In genomic region chr5:142880246-142880645, GRCm38 (mm10) we compare ENCODE assay signal across 10 mouse cellular contexts. TPM values are rescaled to one million over a fixed set of nuclear protein-coding genes. Genes with fewer than 3 reads are reported as not detected.
DNase-seq lines count a peak whose midpoint lies in the region; ATAC-seq and TF ChIP-seq lines count a peak whose summit lies in the region.
"Had no signal": no experiment of that assay in that cellular context is flagged by ENCODE, and none has a peak within 500 bp of the region (broad histone marks: within the 10 kb centered on the region; RNA-seq: fewer than 3 reads in every experiment).

No protein-coding gene starts in this region.

- WGBS in liver, embryonic 12.5 days (ENCODE audit: insufficient replicate concordance), result 74% methylated on average over 6 of the region's 6 CpGs
- WGBS in liver, embryonic 11.5 days, result 78% methylated on average over 6 of the region's 6 CpGs
- 79% methylated on average over 6 of the region's 6 CpGs for WGBS in embryonic facial prominence, embryonic 12.5 days
- 69% methylated on average over 6 of the region's 6 CpGs for WGBS in thymus, adult 2 months

- TF ChIP-seq CTCF in thymus, adult 2 months (IDR thresholded peaks at IDR 0.05; ENCODE audit: borderline replicate concordance, control insufficient read depth, extremely low read depth, insufficient read depth, low read length, poor library complexity), result no peak

- peaks cover 49% of the 10 kb centered on the region for H3K36me3 ChIP-seq in liver, embryonic 12.5 days
- H3K36me3 ChIP-seq in liver, embryonic 11.5 days (ENCODE audit: control insufficient read depth, insufficient read depth, low read length), result peaks cover 22% of the 10 kb centered on the region
- H3K36me3 ChIP-seq in embryonic facial prominence, embryonic 12.5 days, result peaks cover 53% of the 10 kb centered on the region
- H3K36me3 ChIP-seq in thymus, adult 2 months (ENCODE audit: control insufficient read depth, insufficient read depth, low read length), result no peaks in the 10 kb centered on the region

- no peak overlapping the region for H3K4me2 ChIP-seq in liver, embryonic 12.5 days
- H3K4me2 ChIP-seq in liver, embryonic 11.5 days, result no peak overlapping the region
- no peak overlapping the region for H3K4me2 ChIP-seq in embryonic facial prominence, embryonic 12.5 days (replicated peaks)
- H3K4me2 ChIP-seq: lung, embryonic 15.5 days had no signal

- ATAC-seq in liver, embryonic 12.5 days, result no peak
- ATAC-seq in liver, embryonic 11.5 days (replicated peaks; ENCODE audit: low FRiP score), result no peak
- ATAC-seq in embryonic facial prominence, embryonic 12.5 days (ENCODE audit: insufficient number of reproducible peaks, insufficient read depth, low FRiP score, low TSS enrichment), result no peak
- ATAC-seq: Patski had no signal

- H3K27me3 ChIP-seq in liver, embryonic 12.5 days (replicated peaks), result no peaks in the 10 kb centered on the region
- H3K27me3 ChIP-seq in liver, embryonic 11.5 days (replicated peaks; ENCODE audit: control insufficient read depth, insufficient read depth, low read length), result no peaks in the 10 kb centered on the region
- no peaks in the 10 kb centered on the region for H3K27me3 ChIP-seq in embryonic facial prominence, embryonic 12.5 days
- H3K27me3 ChIP-seq in thymus, adult 2 months (ENCODE audit: control insufficient read depth, insufficient read depth, low read length), result no peaks in the 10 kb centered on the region
- H3K27me3 ChIP-seq: lung, embryonic 15.5 days; Patski had no signal

- TF ChIP-seq POLR2A in thymus, adult 2 months (IDR thresholded peaks at IDR 0.05; ENCODE audit: control insufficient read depth, extremely low read depth, insufficient read depth, low read length, poor library complexity), result no peak

- H3K9me3 ChIP-seq in liver, embryonic 12.5 days (replicated peaks), result no peaks in the 10 kb centered on the region
- H3K9me3 ChIP-seq in liver, embryonic 11.5 days (ENCODE audit: control insufficient read depth, low read length), result no peaks in the 10 kb centered on the region
- no peaks in the 10 kb centered on the region for H3K9me3 ChIP-seq in embryonic facial prominence, embryonic 12.5 days
- H3K9me3 ChIP-seq: lung, embryonic 15.5 days had no signal

- peaks cover 40% of the 10 kb centered on the region for H3K4me1 ChIP-seq in liver, embryonic 12.5 days
- H3K4me1 ChIP-seq in liver, embryonic 11.5 days (replicated peaks; ENCODE audit: control insufficient read depth, insufficient read depth, low read length), result peaks cover 17% of the 10 kb centered on the region
- H3K4me1 ChIP-seq in embryonic facial prominence, embryonic 12.5 days, result peaks cover 14% of the 10 kb centered on the region
- H3K4me1 ChIP-seq in thymus, adult 2 months (replicated peaks; ENCODE audit: control insufficient read depth, insufficient read depth, low read length), result peaks cover 33% of the 10 kb centered on the region

- DNase-seq in liver, embryonic 11.5 days (ENCODE audit: low spot score), result no peak
- peak; percentile 79 to 81 for DNase-seq in layer of hippocampus, postnatal 36 days
- peak; percentile 72 for DNase-seq in right cerebral cortex, postnatal 25 days
- no peak for DNase-seq in thymus, adult 2 months
- no peak for DNase-seq in natural killer cell, adult 2 months (ENCODE audit: low spot score in 2 of 2)
- DNase-seq in retina, embryonic 14.5 days (ENCODE audit: low spot score), result no peak

- H3K4me3 ChIP-seq in liver, embryonic 12.5 days, result no peak overlapping the region
- no peak overlapping the region for H3K4me3 ChIP-seq in liver, embryonic 11.5 days (ENCODE audit: low read depth, low read length)
- H3K4me3 ChIP-seq in embryonic facial prominence, embryonic 12.5 days, result no peak overlapping the region
- no peak overlapping the region for H3K4me3 ChIP-seq in thymus, adult 2 months (ENCODE audit: control insufficient read depth, insufficient read depth, low read length)
- H3K4me3 ChIP-seq: lung, embryonic 15.5 days had no signal

- 0 out of 2 replicates have a peak overlapping the region, but pooled peaks have one; percentile 2 for H3K9ac ChIP-seq in liver, embryonic 12.5 days
- no peak overlapping the region for H3K9ac ChIP-seq in liver, embryonic 11.5 days (ENCODE audit: low read depth, low read length)
- H3K9ac ChIP-seq in embryonic facial prominence, embryonic 12.5 days, result peak overlapping the region; percentile 15; the same call in 1 of the 2 replicates
- H3K9ac ChIP-seq: lung, embryonic 15.5 days had no signal

- H3K27ac ChIP-seq in liver, embryonic 12.5 days, result no peak overlapping the region
- no peak overlapping the region for H3K27ac ChIP-seq in liver, embryonic 11.5 days (ENCODE audit: low read depth, low read length)
- peak overlapping the region; percentile 51 for H3K27ac ChIP-seq in embryonic facial prominence, embryonic 12.5 days
- H3K27ac ChIP-seq in thymus, adult 2 months (ENCODE audit: control insufficient read depth, insufficient read depth, low read length), result no peak overlapping the region

RNA-seq across cellular contexts. Expression of gene Fbxl18, which starts 15.0 kb away (rescaled TPM):
- 5.8 and 6.1 TPM in 2 replicates for polyA plus RNA-seq in liver, embryonic 12.5 days (2016; fragmentation: Nextera tagmentation; extraction: Ambion mirVana)
- 6.7 TPM in 2 replicates for polyA plus RNA-seq in liver, embryonic 11.5 days (2014; fragmentation: Nextera tagmentation; extraction: Ambion mirVana)
- polyA plus RNA-seq in embryonic facial prominence, embryonic 12.5 days (2016; fragmentation: Nextera tagmentation; extraction: Ambion mirVana), result 14.6 and 16.5 TPM in 2 replicates
- 10 to 100 TPM; 37.1 to 41.6 TPM for total RNA-seq in layer of hippocampus, postnatal 36 days (2021)
- polyA plus RNA-seq in thymus, adult 2 months (2012; rRNA removed), result 25.8 and 29.9 TPM in 2 replicates

RNA-seq across cellular contexts. Expression of gene Actb, which starts 26.3 kb away (rescaled TPM):
- polyA plus RNA-seq in liver, embryonic 12.5 days (2016; fragmentation: Nextera tagmentation; extraction: Ambion mirVana), result 7,775 and 7,997 TPM in 2 replicates
- 11,958 and 12,749 TPM in 2 replicates for polyA plus RNA-seq in liver, embryonic 11.5 days (2014; fragmentation: Nextera tagmentation; extraction: Ambion mirVana)
- polyA plus RNA-seq in embryonic facial prominence, embryonic 12.5 days (2016; fragmentation: Nextera tagmentation; extraction: Ambion mirVana), result 13,963 and 14,730 TPM in 2 replicates
- 1,000 to 10,000 TPM; 3,215 to 3,370 TPM for total RNA-seq in layer of hippocampus, postnatal 36 days (2021)
- polyA plus RNA-seq in thymus, adult 2 months (2012; rRNA removed), result 6,903 and 9,637 TPM in 2 replicates

Comparison
In these comparisons a context has a peak if more than half of its experiments do, and no peak if none do; other contexts are left out.
1. DNase-seq: peak in layer of hippocampus, postnatal 36 days (2 of 2) and right cerebral cortex, postnatal 25 days (single experiment); none in liver, embryonic 11.5 days (single experiment), thymus, adult 2 months (single experiment), natural killer cell, adult 2 months (0 of 2) and retina, embryonic 14.5 days (single experiment).